Mouse (Mus musculus) cerebellum, postnatal 25 days (tissue): ENCODE data around the gene AC124502.3.
A peak's percentile ranks its signal among the peaks of the same experiment; 100 is the strongest.

ENCODE experiments used
- DNase-seq, 2 experiments: peaks; one replicate each; pipeline ENCODE4 v3.0.0; 2021; ENCODE audit warnings: mixed read lengths in 2 of 2

The AC124502.3 gene

GRCm38 (mm10) chr19:5038709-5039156, at the start of gene AC124502.3, which contains the start of gene B4gat1:
TSS of gene AC124502.3 (plus strand) at chr19:5038891.
TSS of gene B4gat1 (plus strand) at chr19:5038826.
- peak; percentile 96 to 98 for DNase-seq

- DNase-seq, result peak; percentile 57 to 68
Observed at GRCm38 (mm10) chr19:4989013-4989412, 49.7 kb upstream of the AC124502.3 start.

GRCm38 (mm10) chr19:4989434-4990255, 49.0 kb upstream of the AC124502.3 start:
- peak; percentile 85 to 94 for DNase-seq

GRCm38 (mm10) chr19:4990256-4990625, 48.5 kb upstream of the AC124502.3 start, which contains the start of gene Npas4:
TSS of gene Npas4 (minus strand) at chr19:4990316.
- DNase-seq, result peak in 1 of 2 experiments; percentile 25

- peak; percentile 48 to 66 for DNase-seq
Observed at GRCm38 (mm10) chr19:4990716-4991115, 48.0 kb upstream of the AC124502.3 start.

GRCm38 (mm10) chr19:4992371-4992770, 46.3 kb upstream of the AC124502.3 start:
- DNase-seq, result no peak

GRCm38 (mm10) chr19:4992904-4993303, 45.8 kb upstream of the AC124502.3 start:
- DNase-seq, result peak; percentile 91 to 95

GRCm38 (mm10) chr19:4994043-4994442, 44.6 kb upstream of the AC124502.3 start:
- DNase-seq, result no peak

GRCm38 (mm10) chr19:4999445-5000140, 39.1 kb upstream of the AC124502.3 start:
- peak; percentile 50 to 58 for DNase-seq

GRCm38 (mm10) chr19:5001666-5002406, 36.9 kb upstream of the AC124502.3 start:
- peak; percentile 91 for DNase-seq

GRCm38 (mm10) chr19:5003644-5004043, 35.0 kb upstream of the AC124502.3 start:
- DNase-seq, result peak in 1 of 2 experiments; percentile 35

GRCm38 (mm10) chr19:5004925-5005324, 33.8 kb upstream of the AC124502.3 start:
- no peak for DNase-seq

GRCm38 (mm10) chr19:5013138-5013537, 25.6 kb upstream of the AC124502.3 start:
- DNase-seq, result no peak

- DNase-seq, result peak; percentile 48 to 67
Observed at GRCm38 (mm10) chr19:5014961-5015398, 23.7 kb upstream of the AC124502.3 start.

GRCm38 (mm10) chr19:5016221-5016742, 22.4 kb upstream of the AC124502.3 start:
- no peak for DNase-seq

- peak; percentile 79 to 91 for DNase-seq
Observed at GRCm38 (mm10) chr19:5016782-5017181, 21.9 kb upstream of the AC124502.3 start.

GRCm38 (mm10) chr19:5017611-5018010, 21.1 kb upstream of the AC124502.3 start:
- DNase-seq, result no peak

- DNase-seq, result no peak
Observed at GRCm38 (mm10) chr19:5018191-5018590, 20.5 kb upstream of the AC124502.3 start.

GRCm38 (mm10) chr19:5021416-5021815, 17.3 kb upstream of the AC124502.3 start:
- DNase-seq, result no peak

GRCm38 (mm10) chr19:5023621-5024479, 14.8 kb upstream of the AC124502.3 start, which contains the start of gene Slc29a2:
TSS of gene Slc29a2 (plus strand) at chr19:5023860.
- DNase-seq, result peak; percentile 93 to 94

GRCm38 (mm10) chr19:5026111-5026510, 12.6 kb upstream of the AC124502.3 start:
- peak; percentile 30 to 55 for DNase-seq
